Mouse (Mus musculus): ENCODE results near the gene Parp6. TPM values are rescaled to one million over a fixed set of nuclear protein-coding genes. Genes with fewer than 3 reads are reported as not detected.

Parp6 gene
- 10 to 100 TPM; 66.1 to 66.8 TPM for total RNA-seq (2023)

DNA sequence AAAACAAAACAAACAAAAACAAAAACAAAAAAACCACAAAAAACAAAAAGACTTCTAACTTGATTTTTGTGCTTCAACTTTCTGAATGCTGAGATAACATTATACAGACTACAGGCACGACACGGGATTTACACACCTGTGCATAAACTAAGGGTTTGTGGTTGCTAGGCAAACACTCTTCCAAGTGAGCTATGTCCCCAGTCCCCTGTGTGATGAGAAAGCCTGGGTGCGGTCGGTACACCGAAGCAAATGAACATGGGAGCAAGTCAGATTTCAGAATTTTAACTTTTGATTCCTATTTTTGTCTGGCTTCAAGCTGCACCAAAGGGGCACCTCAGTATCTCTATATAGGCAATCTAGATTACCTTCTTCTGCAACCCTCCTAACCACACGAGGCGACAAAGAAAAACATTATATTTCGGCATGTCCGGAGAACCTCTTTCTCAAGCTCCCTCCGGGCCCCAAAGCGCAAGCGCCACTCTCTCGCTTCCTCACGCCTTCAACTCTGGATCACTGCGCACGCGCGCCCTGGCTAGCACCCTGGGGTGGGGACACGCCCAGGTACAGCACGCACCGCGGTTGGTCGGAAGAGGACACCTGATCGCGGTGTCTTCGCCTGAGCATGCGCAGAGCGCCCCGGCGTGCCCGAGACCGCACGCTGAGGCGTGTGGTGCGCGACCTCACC, at the start of gene Parp6:
TSS of gene Parp6 (plus strand) at position 663 of the 685 bp plus-strand sequence.

GRCm38 (mm10) chr9:59577844-59578504, 39.1 kb upstream of the Parp6 start, which contains the start of gene Celf6:
Gene Celf6, plus strand, starts transcription at chr9:59577917.

DNA sequence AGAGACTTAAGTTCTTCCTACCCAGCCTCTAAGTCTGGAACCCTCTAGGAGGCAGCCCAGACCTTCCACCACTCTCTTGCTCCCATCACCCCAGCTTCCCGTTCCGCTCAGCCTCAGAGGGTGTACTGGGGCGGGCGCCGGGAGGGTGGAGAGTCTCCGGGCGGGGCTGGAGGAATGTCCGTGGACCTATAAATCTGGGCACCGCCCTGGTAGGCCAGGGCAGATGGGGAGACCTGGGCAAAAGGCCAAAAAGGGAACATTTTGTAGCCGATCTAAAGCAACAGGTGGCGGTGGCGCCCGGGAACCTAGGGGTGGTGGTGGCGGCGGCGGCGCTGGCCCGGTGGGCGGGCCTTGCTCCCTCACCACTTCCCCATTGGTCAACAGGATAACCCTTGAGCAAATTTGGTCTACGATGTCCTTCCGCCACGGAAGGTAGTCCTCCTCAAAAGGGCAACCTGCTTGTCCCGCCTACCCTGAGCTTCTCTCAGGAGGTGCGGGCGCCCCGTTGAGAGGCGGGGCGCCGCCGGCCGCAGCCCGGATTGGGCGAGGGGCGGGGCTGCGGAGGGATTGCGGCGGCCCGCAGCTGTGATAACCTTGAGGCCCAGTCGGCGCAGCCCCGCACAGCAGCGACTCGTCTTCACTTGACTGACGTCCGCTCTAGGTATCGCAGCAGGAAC, 39.0 kb downstream of the Parp6 start, which contains the start of gene Pkm:
TSS of gene Pkm (plus strand) at position 411 of the 677 bp plus-strand sequence.

DNA sequence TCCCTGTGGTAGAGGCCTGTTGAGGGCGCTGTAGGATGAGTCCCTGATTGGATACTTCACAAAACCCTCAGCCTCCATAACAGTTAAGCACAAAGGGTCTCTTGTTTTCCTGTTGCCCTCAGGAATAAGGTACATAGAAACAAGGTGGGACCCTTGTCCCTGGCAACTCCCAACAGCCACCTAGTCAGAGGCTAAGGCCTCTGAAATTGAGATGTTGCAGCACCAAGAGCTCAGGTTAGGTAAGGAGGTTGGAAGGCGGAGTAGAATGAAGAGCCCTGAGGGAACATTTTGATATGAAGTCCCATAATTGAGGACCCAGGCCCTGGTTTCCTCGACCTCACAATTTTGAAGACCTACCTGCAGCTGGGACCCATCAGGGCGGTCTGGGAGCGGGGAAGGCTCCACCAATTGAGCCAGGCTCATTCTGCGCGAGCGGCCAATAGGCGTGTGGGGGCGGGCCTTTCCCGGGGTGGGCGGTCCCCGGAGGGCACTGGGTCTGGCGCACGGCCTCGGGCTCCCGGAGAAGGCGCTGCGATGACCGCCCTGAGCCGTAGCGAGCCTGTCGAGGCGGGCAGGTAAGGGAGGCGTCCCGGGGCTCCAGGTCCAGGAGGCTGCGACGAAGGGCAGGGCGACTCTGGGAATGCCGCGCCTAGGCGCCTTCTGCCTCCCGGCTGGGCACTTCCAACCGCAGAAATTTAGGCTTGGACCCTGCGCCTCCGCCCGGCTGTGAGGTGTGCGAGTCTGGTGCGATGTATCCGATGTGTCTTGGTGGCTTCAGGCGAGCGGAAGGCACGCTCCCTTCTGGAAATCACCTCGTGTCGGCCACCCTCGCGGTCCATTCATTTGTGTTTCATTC, 62.8 kb downstream of the Parp6 start, which contains the start of gene Gramd2:
TSS of gene Gramd2 (plus strand) at position 467 of the 856 bp plus-strand sequence.

Other genes with a start within 250 kb of the Parp6 start
- gene Arih1, start 130.7 kb upstream of the Parp6 start, total RNA-seq (2023) = 100 to 1,000 TPM; 160 to 169 TPM
- gene Hexa, start 77.7 kb upstream of the Parp6 start, total RNA-seq (2023) = 10 to 100 TPM; 49.1 to 50.7 TPM
- 1 to 10 TPM; 2.3 to 3.3 TPM for gene Tmem202, start 77.4 kb upstream of the Parp6 start, total RNA-seq (2023)
- not detected for gene Celf6, start 39.4 kb upstream of the Parp6 start, total RNA-seq (2023)
- 100 to 1,000 TPM; 336 to 357 TPM for gene Pkm, start 39.1 kb downstream of the Parp6 start, total RNA-seq (2023)
- not detected for gene Gramd2, start 62.9 kb downstream of the Parp6 start, total RNA-seq (2023)
- gene Senp8, start 133.4 kb downstream of the Parp6 start, total RNA-seq (2023) = 1 to 10 TPM; 1.8 to 2.4 TPM
- 10 to 100 TPM; 14.6 to 21.0 TPM for gene Myo9a, start 133.6 kb downstream of the Parp6 start, total RNA-seq (2023)

Measured in T-cell, adult 66 days (primary cell).